Mouse (Mus musculus): Measurements from ENCODE around the gene Zdhhc11.

- TF ChIP-seq POLR2A (IDR thresholded peaks at IDR 0.05; ENCODE audit: insufficient read depth, low read length) = no peak
- TF ChIP-seq CTCF (IDR thresholded peaks at IDR 0.05; ENCODE audit: low read depth, low read length) = no peak
- TF ChIP-seq EP300 (IDR thresholded peaks at IDR 0.05; ENCODE audit: insufficient read depth, low read depth, low read length) = no peak
Measured at GRCm38 (mm10) chr13:73954666-73955065, 9.0 kb upstream of the Zdhhc11 start.

Data from ES-Bruce4 (cell line).